ENCODE assay signal across 25 mouse cellular contexts in the genomic region with DNA sequence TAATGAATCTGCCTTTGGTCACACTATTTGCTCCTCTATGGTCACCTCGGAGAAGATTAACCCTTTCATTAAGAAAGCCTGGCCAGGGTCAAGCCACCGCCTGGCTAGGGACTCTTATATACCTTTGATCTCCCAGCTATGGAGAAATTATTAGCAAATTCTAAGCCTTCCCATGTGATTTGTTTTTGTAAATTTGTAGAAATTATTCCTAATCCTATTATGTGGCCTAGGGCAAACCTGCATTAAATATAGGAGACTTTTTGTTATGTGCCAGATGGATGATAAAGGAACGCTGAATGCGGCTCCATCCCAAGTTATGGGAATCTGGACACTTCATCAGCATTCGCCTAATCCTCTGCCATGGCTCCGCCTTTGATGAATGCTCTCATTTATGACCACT.
DNase-seq lines count a peak whose midpoint lies in the region; ATAC-seq and TF ChIP-seq lines count a peak whose summit lies in the region.
"Had no signal": no experiment of that assay in that cellular context is flagged by ENCODE, and none has a peak within 500 bp of the region (broad histone marks: within the 10 kb centered on the region; RNA-seq: fewer than 3 reads in every experiment).

No protein-coding gene starts in this region.

- no peak overlapping the region for H3K9ac ChIP-seq in forebrain, embryonic 11.5 days (ENCODE audit: low read length)
- no peak overlapping the region for H3K9ac ChIP-seq in midbrain, postnatal 0 days (replicated peaks; ENCODE audit: low read length, poor library complexity, severe bottlenecking)
- H3K9ac ChIP-seq in midbrain, embryonic 14.5 days (replicated peaks; ENCODE audit: low read length): no peak overlapping the region
- H3K9ac ChIP-seq in kidney, embryonic 16.5 days (replicated peaks; ENCODE audit: low read length): no peak overlapping the region
- H3K9ac ChIP-seq: embryonic facial prominence, embryonic 12.5 days; embryonic facial prominence, embryonic 15.5 days; forebrain, embryonic 13.5 days; hindbrain, embryonic 13.5 days had no signal

- H3K4me1 ChIP-seq in forebrain, embryonic 11.5 days (replicated peaks; ENCODE audit: control insufficient read depth, insufficient read depth, low read length): peaks cover 3% of the 10 kb centered on the region; the same call in 1 of the 2 replicates
- peaks cover 33% of the 10 kb centered on the region for H3K4me1 ChIP-seq in forebrain, embryonic 10.5 days
- H3K4me1 ChIP-seq in midbrain, embryonic 10.5 days: peaks cover 65% of the 10 kb centered on the region
- H3K4me1 ChIP-seq in midbrain, postnatal 0 days (ENCODE audit: insufficient read depth, low read length): no peaks in the 10 kb centered on the region
- H3K4me1 ChIP-seq in midbrain, embryonic 14.5 days (ENCODE audit: control insufficient read depth, insufficient read depth, low read length): peaks cover 11% of the 10 kb centered on the region; the same call in 1 of the 2 replicates
- peaks cover under 1% of the 10 kb centered on the region for H3K4me1 ChIP-seq in kidney, embryonic 16.5 days (ENCODE audit: insufficient read depth, low read length)

- H3K27me3 ChIP-seq in forebrain, embryonic 11.5 days (ENCODE audit: control insufficient read depth, insufficient read depth, low read length): no peaks in the 10 kb centered on the region; the same call in 1 of the 2 replicates
- H3K27me3 ChIP-seq in forebrain, embryonic 10.5 days (ENCODE audit: poor library complexity, severe bottlenecking): peaks cover 9% of the 10 kb centered on the region; the same call in 1 of the 2 replicates
- peaks cover 9% of the 10 kb centered on the region; the same call in 1 of the 2 replicates for H3K27me3 ChIP-seq in midbrain, embryonic 10.5 days (ENCODE audit: low read depth, poor library complexity, severe bottlenecking)
- H3K27me3 ChIP-seq in midbrain, postnatal 0 days (ENCODE audit: insufficient read depth, low read length): no peaks in the 10 kb centered on the region; the same call in 1 of the 2 replicates
- no peaks in the 10 kb centered on the region for H3K27me3 ChIP-seq in midbrain, embryonic 14.5 days (ENCODE audit: control insufficient read depth, insufficient read depth, low read length)
- no peaks in the 10 kb centered on the region for H3K27me3 ChIP-seq in kidney, embryonic 16.5 days (ENCODE audit: insufficient read depth, low read length)
- H3K27me3 ChIP-seq: embryonic facial prominence, embryonic 12.5 days; embryonic facial prominence, embryonic 15.5 days; forebrain, embryonic 13.5 days; hindbrain, embryonic 13.5 days had no signal

- no peaks in the 10 kb centered on the region for H3K36me3 ChIP-seq in forebrain, embryonic 11.5 days (ENCODE audit: control insufficient read depth, insufficient read depth, low read length)
- H3K36me3 ChIP-seq in forebrain, embryonic 10.5 days (replicated peaks): no peaks in the 10 kb centered on the region
- H3K36me3 ChIP-seq in midbrain, embryonic 10.5 days: no peaks in the 10 kb centered on the region
- no peaks in the 10 kb centered on the region for H3K36me3 ChIP-seq in midbrain, postnatal 0 days (ENCODE audit: insufficient read depth, low read length)
- no peaks in the 10 kb centered on the region for H3K36me3 ChIP-seq in midbrain, embryonic 14.5 days (ENCODE audit: control insufficient read depth, insufficient read depth, low read length)
- no peaks in the 10 kb centered on the region for H3K36me3 ChIP-seq in kidney, embryonic 16.5 days (ENCODE audit: insufficient read depth, low read length)
- H3K36me3 ChIP-seq: embryonic facial prominence, embryonic 12.5 days; embryonic facial prominence, embryonic 15.5 days; hindbrain, embryonic 13.5 days had no signal

- 48% methylated on average over 6 of the region's 6 CpGs for WGBS in forebrain, embryonic 11.5 days
- WGBS in forebrain, embryonic 10.5 days: 48% methylated on average over 6 of the region's 6 CpGs
- 41% methylated on average over 6 of the region's 6 CpGs for WGBS in midbrain, embryonic 10.5 days
- WGBS in midbrain, postnatal 0 days: 45% methylated on average over 6 of the region's 6 CpGs
- 18% methylated on average over 6 of the region's 6 CpGs for WGBS in midbrain, embryonic 14.5 days
- 85% methylated on average over 6 of the region's 6 CpGs for WGBS in kidney, embryonic 16.5 days

- peak; percentile 57; the same call in 1 of the 2 replicates for ATAC-seq in forebrain, embryonic 11.5 days (replicated peaks; ENCODE audit: low FRiP score)
- no peak for ATAC-seq in midbrain, postnatal 0 days (ENCODE audit: low FRiP score)
- ATAC-seq in midbrain, embryonic 14.5 days (ENCODE audit: low FRiP score, low TSS enrichment): peak; percentile 73; the same call in 1 of the 2 replicates
- no peak for ATAC-seq in kidney, embryonic 16.5 days (ENCODE audit: low FRiP score, low TSS enrichment)
- ATAC-seq: activated CD4-positive, CD25-positive, alpha-beta regulatory T cell, adult 4 months; forebrain, embryonic 13.5 days; hindbrain, postnatal 0 days; inflammation-experienced regulatory T-cells, adult 6 months had no signal

- no peaks in the 10 kb centered on the region for H3K9me3 ChIP-seq in forebrain, embryonic 11.5 days (ENCODE audit: control insufficient read depth, low read length)
- no peaks in the 10 kb centered on the region for H3K9me3 ChIP-seq in forebrain, embryonic 10.5 days
- H3K9me3 ChIP-seq in midbrain, embryonic 10.5 days (replicated peaks): no peaks in the 10 kb centered on the region
- H3K9me3 ChIP-seq in midbrain, postnatal 0 days (ENCODE audit: low read length): no peaks in the 10 kb centered on the region
- H3K9me3 ChIP-seq in midbrain, embryonic 14.5 days (ENCODE audit: control insufficient read depth, low read length): no peaks in the 10 kb centered on the region
- H3K9me3 ChIP-seq in kidney, embryonic 16.5 days (ENCODE audit: low read length): no peaks in the 10 kb centered on the region
- H3K9me3 ChIP-seq: embryonic facial prominence, embryonic 12.5 days; embryonic facial prominence, embryonic 15.5 days; forebrain, embryonic 13.5 days; hindbrain, embryonic 13.5 days had no signal

- H3K27ac ChIP-seq in forebrain, embryonic 11.5 days (ENCODE audit: low read depth, low read length): no peak overlapping the region
- H3K27ac ChIP-seq in forebrain, embryonic 10.5 days: no peak overlapping the region
- H3K27ac ChIP-seq in midbrain, embryonic 10.5 days (replicated peaks): peak overlapping the region; percentile 78
- H3K27ac ChIP-seq in midbrain, postnatal 0 days (ENCODE audit: low read depth, low read length): no peak overlapping the region
- H3K27ac ChIP-seq in midbrain, embryonic 14.5 days (replicated peaks; ENCODE audit: low read depth, low read length): no peak overlapping the region
- no peak overlapping the region for H3K27ac ChIP-seq in kidney, embryonic 16.5 days (ENCODE audit: low read length)
- H3K27ac ChIP-seq: embryonic facial prominence, embryonic 12.5 days; embryonic facial prominence, embryonic 15.5 days; forebrain, embryonic 13.5 days; gastrocnemius, adult 2 months; heart, adult 2 months; hindbrain, embryonic 13.5 days; hindbrain, postnatal 0 days had no signal

- no peak overlapping the region for H3K4me2 ChIP-seq in forebrain, embryonic 11.5 days (ENCODE audit: low read depth, low read length, severe bottlenecking)
- no peak overlapping the region for H3K4me2 ChIP-seq in midbrain, postnatal 0 days (ENCODE audit: low read depth, low read length, poor library complexity, severe bottlenecking)
- H3K4me2 ChIP-seq in midbrain, embryonic 14.5 days (ENCODE audit: low read length): peak overlapping the region; percentile 34
- no peak overlapping the region for H3K4me2 ChIP-seq in kidney, embryonic 16.5 days (replicated peaks; ENCODE audit: low read depth, low read length)
- H3K4me2 ChIP-seq: embryonic facial prominence, embryonic 12.5 days; embryonic facial prominence, embryonic 15.5 days; forebrain, embryonic 13.5 days; heart, embryonic 11.5 days; hindbrain, embryonic 13.5 days had no signal

- DNase-seq in forebrain, embryonic 11.5 days (ENCODE audit: low spot score): no peak
- no peak for DNase-seq in forebrain, embryonic 10.5 days (ENCODE audit: extremely low spot score, low spot score)
- peak; percentile 45 for DNase-seq in midbrain, embryonic 10.5 days (ENCODE audit: low spot score)
- no peak for DNase-seq in midbrain, postnatal 0 days (ENCODE audit: low spot score)
- peak; percentile 69 for DNase-seq in midbrain, embryonic 14.5 days
- no peak for DNase-seq in gastrocnemius, postnatal 25 days
- DNase-seq in kidney, postnatal 4 days: no peak
- DNase-seq: adrenal gland, postnatal 10 days; adrenal gland, postnatal 36 days; cerebellum, adult 11 months; cerebellum, adult 2 months; cerebellum, adult 9-11 months; cerebellum, postnatal 25 days; gastrocnemius, adult 2 months; gastrocnemius, postnatal 14 days; heart, adult 2 months had no signal

- no peak for TF ChIP-seq CTCF in midbrain, postnatal 0 days (IDR thresholded peaks at IDR 0.05)

- no peak overlapping the region for H3K4me3 ChIP-seq in forebrain, embryonic 11.5 days (ENCODE audit: low read depth, low read length)
- no peak overlapping the region for H3K4me3 ChIP-seq in forebrain, embryonic 10.5 days
- H3K4me3 ChIP-seq in midbrain, embryonic 10.5 days: no peak overlapping the region
- H3K4me3 ChIP-seq in midbrain, postnatal 0 days (ENCODE audit: low read depth, low read length): no peak overlapping the region
- no peak overlapping the region for H3K4me3 ChIP-seq in midbrain, embryonic 14.5 days (replicated peaks; ENCODE audit: low read depth, low read length)
- H3K4me3 ChIP-seq in kidney, embryonic 16.5 days (ENCODE audit: low read length): no peak overlapping the region
- H3K4me3 ChIP-seq: embryonic facial prominence, embryonic 12.5 days; embryonic facial prominence, embryonic 15.5 days; forebrain, embryonic 13.5 days; gastrocnemius, adult 2 months; heart, adult 2 months; hindbrain, embryonic 13.5 days had no signal

Comparison
In these comparisons a context has a peak if more than half of its experiments do, and no peak if none do; other contexts are left out.
1. ATAC-seq: peak in forebrain, embryonic 11.5 days (single experiment) and midbrain, embryonic 14.5 days (single experiment); none in midbrain, postnatal 0 days (single experiment) and kidney, embryonic 16.5 days (single experiment).
2. DNase-seq: peak in midbrain, embryonic 10.5 days (single experiment) and midbrain, embryonic 14.5 days (single experiment); none in forebrain, embryonic 11.5 days (single experiment), forebrain, embryonic 10.5 days (single experiment), midbrain, postnatal 0 days (single experiment), gastrocnemius, postnatal 25 days (single experiment) and kidney, postnatal 4 days (0 of 2).